Mouse (Mus musculus) bone marrow macrophage, adult 2 months (primary cell): ENCODE measurements at regions not wholly inside any gene's neighbourhood (a gene's known extent, or its start where the extent isn't known, plus 50 kb on each side); places are given as distances from the start of the nearest gene placed in this dataset.

Source experiments
- CTCF ChIP-seq: IDR thresholded peaks from 2 replicates; pipeline ENCODE4 v1.5.1; 2012; ENCODE audit warnings: low read depth, mild to moderate bottlenecking, low read length, moderate library complexity
- POLR2A ChIP-seq: IDR thresholded peaks from 2 replicates; pipeline ENCODE4 v1.6.1; 2012; ENCODE audit warnings: mild to moderate bottlenecking, low read depth, low read length, borderline replicate concordance

GRCm38 (mm10) chr13:44147841-44148240 is 363.3 kb downstream of the Cd83 start:
- TF ChIP-seq CTCF (no peak), POLR2A (no peak)
